Mouse (Mus musculus) adrenal gland, postnatal 36 days (tissue): ENCODE results near the gene Zfp652. TPM values are rescaled to one million over a fixed set of nuclear protein-coding genes. Genes with fewer than 3 reads are reported as not detected.
"Not testable (repeated sequence)": the region's sequence is repeated elsewhere in the genome, so short reads cannot be mapped to it uniquely, and the experiment has no call there.

Experiments used
- DNase-seq, 2 experiments: peaks; one replicate each; pipeline ENCODE4 v3.0.0; 2021; ENCODE audit warnings: mixed read lengths in 1 of 2
- total RNA-seq, 2 experiments: library from RNA; stranded (reverse); gene quantifications; 2 replicates each; pipeline ENCODE4 v1.2.3; 2021

Zfp652 gene
- total RNA-seq, 2 experiments from 2014 or later = 40.2 to 47.4 TPM

- no peak for DNase-seq
These were observed 2.0 kb upstream of the Zfp652 start for GRCm38 (mm10) chr11:95710478-95710877.

- peak; percentile 54 to 64 for DNase-seq
These were observed 349 bp upstream of the Zfp652 start for GRCm38 (mm10) chr11:95712085-95712562.

- DNase-seq = peak; percentile 54 to 71
These were observed 845 bp downstream of the Zfp652 start for GRCm38 (mm10) chr11:95713225-95713810.

- peak in 1 of 2 experiments; percentile 16 for DNase-seq
These were observed 1.4 kb downstream of the Zfp652 start for GRCm38 (mm10) chr11:95713811-95714241.

DNA sequence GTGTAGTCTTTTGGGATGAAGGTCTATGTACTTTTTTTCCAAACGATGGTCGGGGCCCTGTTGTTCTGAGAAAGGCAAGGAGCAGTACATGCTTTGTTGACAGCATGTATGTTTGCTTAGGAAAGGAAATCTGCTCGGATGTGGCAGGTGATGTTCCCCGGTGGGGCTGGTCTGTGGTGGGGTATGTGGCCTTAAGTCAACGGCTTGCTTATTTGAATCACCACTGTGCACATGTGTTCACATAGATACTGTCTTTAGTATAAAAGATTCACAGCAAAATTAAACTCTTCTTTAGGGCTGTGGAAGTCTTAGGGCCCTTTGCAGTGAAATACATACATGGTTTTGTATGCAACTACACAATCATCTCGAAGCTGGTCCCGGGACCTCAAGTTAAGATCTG is 1.9 kb downstream of the Zfp652 start:
- DNase-seq = no peak

GRCm38 (mm10) chr11:95716136-95716535 is 3.7 kb downstream of the Zfp652 start:
- no peak for DNase-seq

GRCm38 (mm10) chr11:95719356-95719755 is 6.9 kb downstream of the Zfp652 start:
- no peak for DNase-seq

DNA sequence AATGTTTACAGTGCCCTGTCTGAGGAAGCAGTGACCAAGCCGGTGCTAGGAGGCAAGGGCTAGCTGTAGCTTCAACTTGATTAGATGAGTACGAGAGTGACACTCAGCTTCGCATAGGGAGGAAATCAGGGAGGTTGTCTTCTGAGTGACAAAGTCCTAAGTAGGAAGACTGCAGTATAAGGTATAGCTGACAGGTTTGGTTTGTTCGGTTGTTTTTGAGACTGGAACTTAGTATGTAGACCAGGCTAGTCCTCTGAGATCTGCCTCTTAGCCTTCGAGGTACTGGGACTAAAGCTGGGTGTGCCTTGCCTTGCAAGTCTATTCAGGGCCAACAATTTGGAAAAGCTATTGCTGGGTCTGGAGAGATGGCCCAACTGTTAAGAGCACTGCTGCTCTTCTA is 10.8 kb downstream of the Zfp652 start, which contains the start of gene B130006D01Rik:
Gene B130006D01Rik (plus strand): TSS at position 301 of the 400 bp plus-strand sequence.
- DNase-seq = no peak

GRCm38 (mm10) chr11:95724466-95724865 is 12.0 kb downstream of the Zfp652 start:
- DNase-seq = no peak

GRCm38 (mm10) chr11:95726156-95726555 is 13.7 kb downstream of the Zfp652 start:
- no peak for DNase-seq

GRCm38 (mm10) chr11:95727947-95728346 is 15.5 kb downstream of the Zfp652 start:
- no peak for DNase-seq

GRCm38 (mm10) chr11:95728916-95729907 is 16.7 kb downstream of the Zfp652 start:
- DNase-seq = no peak

- no peak for DNase-seq
These were observed 22.0 kb downstream of the Zfp652 start for GRCm38 (mm10) chr11:95734485-95734884.

GRCm38 (mm10) chr11:95737811-95738210 is 25.3 kb downstream of the Zfp652 start:
- peak; percentile 39 to 57 for DNase-seq

DNA sequence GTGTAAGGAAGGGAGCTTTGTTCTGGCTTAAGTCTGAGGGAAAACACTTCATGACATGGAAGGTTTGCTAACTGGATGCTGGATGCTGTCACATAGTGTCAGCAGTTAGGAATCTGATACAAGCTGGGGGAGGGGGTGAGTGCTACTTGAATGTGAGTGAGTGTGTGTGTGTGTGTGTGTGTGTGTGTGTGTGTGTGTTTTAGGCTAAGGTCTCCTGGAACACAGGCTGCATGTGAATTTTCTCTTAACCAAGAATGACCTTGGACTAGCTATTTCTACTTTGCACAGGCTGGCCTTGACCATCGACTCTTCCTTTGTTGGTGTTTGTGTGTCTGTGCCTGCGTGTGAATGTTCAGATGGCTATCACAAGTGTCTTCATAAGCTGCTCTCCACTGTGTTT is 32.0 kb downstream of the Zfp652 start:
- peak; percentile 15 to 69 for DNase-seq

DNA sequence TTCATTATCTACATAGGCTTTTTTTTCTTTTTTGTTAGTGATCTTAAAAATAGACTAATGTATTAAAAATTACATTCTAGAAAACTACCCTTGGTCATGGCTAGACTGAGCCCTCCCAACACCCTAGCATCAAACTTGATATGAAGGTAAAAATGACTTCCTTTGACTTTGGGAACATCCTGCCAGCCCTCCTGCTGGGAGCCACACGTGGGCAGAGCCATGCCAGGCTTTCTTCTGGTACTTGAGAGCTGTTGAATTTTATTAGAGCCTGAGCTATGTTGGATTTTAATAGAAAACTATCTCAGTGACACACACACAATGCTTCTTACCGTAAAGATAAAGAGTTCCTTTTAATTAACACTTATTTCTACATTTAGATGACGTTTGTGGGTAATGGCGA is 34.3 kb downstream of the Zfp652 start:
- DNase-seq = no peak

- no peak for DNase-seq
These were observed 35.9 kb downstream of the Zfp652 start for GRCm38 (mm10) chr11:95748331-95748730.

DNA sequence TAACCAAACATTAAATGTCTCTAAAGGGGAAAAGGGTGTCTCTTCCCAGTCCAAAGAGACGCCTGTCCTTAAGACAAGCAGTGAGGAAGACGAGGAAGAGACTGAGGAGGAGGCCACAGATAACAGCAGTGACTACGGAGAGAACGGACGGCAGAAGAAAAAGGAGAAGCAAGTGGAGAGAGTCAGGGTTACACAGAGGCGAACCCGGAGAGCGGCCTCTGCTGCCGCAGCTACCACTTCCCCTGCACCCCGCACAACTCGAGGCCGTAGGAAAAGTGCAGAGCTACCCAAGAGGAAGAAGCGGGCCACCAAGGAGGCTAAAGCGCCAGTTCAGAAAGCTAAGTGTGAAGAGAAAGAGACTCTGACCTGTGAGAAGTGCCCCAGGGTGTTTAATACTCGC is 37.1 kb downstream of the Zfp652 start:
- DNase-seq = no peak

DNA sequence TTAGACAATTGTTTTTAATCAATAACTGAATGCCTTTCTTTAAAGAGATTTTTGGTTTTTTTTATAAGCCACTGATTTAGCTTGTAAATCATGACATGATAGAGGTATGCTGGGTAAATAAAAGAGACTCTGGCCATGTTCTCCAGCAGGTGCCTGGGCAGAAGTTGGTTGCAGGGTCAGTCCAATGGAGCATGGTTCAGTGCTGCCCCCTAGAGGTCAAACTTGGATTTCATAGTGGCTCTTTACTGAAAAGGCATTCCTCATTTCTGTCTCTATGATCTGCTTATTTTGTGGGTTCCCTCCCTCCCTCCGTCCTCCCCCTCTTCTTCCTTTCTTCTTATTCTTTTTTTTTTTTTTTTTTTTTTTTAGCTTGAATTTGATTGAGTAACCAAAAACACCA is 38.5 kb downstream of the Zfp652 start:
- DNase-seq = peak; percentile 76 to 90

DNA sequence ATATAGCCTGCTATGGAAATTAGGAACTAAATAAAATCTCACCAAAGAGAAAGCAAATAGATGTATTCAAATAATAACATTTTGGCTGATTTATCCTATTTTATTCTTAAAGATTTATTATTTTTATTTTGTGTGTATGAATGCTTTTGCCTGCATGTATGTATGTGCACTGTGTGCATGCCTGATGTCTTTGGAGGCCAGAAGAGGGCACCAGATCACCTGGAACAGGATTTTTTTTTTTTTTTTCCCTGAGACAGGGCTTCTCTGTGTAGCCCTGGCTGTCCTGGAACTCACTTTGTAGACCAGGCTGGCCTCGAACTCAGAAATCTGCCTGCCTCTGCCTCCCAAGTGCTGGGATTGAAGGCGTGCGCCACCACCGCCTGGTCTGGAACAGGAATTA is 42.7 kb downstream of the Zfp652 start:
- not testable (repeated sequence) for DNase-seq

GRCm38 (mm10) chr11:95760521-95760920 is 48.0 kb downstream of the Zfp652 start:
- DNase-seq = no peak

- no peak for DNase-seq
These were observed 50.5 kb downstream of the Zfp652 start for GRCm38 (mm10) chr11:95762996-95763395.

DNA sequence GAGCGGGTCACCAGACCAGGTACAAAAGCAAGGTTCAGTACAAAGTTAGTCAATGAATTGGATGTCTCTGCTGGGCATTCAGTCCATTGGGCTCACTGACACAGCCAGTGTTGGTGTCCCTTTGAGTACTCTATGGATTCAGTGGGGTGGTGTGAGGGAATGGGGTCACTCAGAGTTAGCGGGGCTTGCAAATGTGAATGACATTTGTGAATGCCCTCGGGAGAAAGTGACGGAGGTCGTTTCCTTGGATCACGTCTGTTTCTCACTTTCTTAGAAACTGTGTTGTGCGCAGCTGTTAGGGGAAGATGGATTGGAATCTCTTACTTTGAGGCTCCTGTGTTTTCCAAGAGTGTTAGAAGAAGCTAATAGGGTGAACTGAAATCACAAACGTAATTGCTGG is 52.3 kb downstream of the Zfp652 start:
- no peak for DNase-seq
